Mouse (Mus musculus): ENCODE results near the gene Bmp2k.

DNA sequence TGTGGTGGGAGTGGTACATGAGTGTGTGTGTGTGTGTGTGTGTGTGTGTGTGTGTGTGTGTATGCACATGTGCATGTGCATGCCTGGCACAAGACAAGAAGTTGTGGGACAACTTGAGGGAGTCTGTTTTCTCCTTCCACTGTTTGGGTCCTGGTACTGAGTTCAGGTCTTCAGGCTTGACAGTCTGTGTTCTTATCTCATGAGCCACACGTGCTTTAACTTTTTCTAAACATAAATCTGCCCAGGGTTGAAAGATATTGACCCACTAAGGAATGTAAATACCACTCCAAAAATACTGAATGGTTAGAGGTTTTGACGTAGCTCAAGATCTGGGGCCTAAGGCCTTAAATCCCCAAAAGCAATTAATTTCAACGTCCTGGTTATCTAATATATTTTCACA, 23.8 kb upstream of the Bmp2k start:
- TF ChIP-seq CTCF (IDR thresholded peaks at IDR 0.05; ENCODE audit: control insufficient read depth, insufficient read depth, insufficient read length) (no peak), USF1 (IDR thresholded peaks at IDR 0.05; ENCODE audit: low read depth) (no peak), MAX (IDR thresholded peaks at IDR 0.05) (no peak)

Data from C2C12 (cell line).